Mouse (Mus musculus) embryonic facial prominence, embryonic 15.5 days (tissue): ENCODE measurements around the gene Rassf3. TPM values are rescaled to one million over a fixed set of nuclear protein-coding genes. Genes with fewer than 3 reads are reported as not detected.

Source experiments
- ATAC-seq: fragments of 200-750 bp; cut with Nextera tagmentation; 2 replicates; pipeline ENCODE4 v1.8.0; 2017; ENCODE audit warnings: low read depth, moderate TSS enrichment; ENCODE audit not compliant: insufficient number of reproducible peaks, low FRiP score, low TSS enrichment
- H3K27ac ChIP-seq: fragments of 300-500 bp; sonication (generic); replicated peaks from 2 replicates; pipeline ENCODE4 v1.5.1; 2015; ENCODE audit warnings: mild to moderate bottlenecking, inconsistent platforms
- H3K27me3 ChIP-seq: fragments of 300-500 bp; sonication (generic); 2 replicates; pipeline ENCODE4 v1.6.1; 2015; ENCODE audit warnings: inconsistent platforms
- H3K36me3 ChIP-seq: fragments of 300-500 bp; sonication (generic); 2 replicates; pipeline ENCODE4 v1.6.1; 2015; ENCODE audit warnings: mild to moderate bottlenecking, inconsistent platforms
- H3K4me1 ChIP-seq: fragments of 300-500 bp; sonication (generic); 2 replicates; pipeline ENCODE4 v1.6.1; 2015; ENCODE audit warnings: inconsistent platforms
- H3K4me2 ChIP-seq: fragments of 300-500 bp; sonication (generic); replicated peaks from 2 replicates; pipeline ENCODE4 v1.6.1; 2015; ENCODE audit warnings: mild to moderate bottlenecking, inconsistent platforms
- H3K4me3 ChIP-seq: fragments of 300-500 bp; sonication (generic); replicated peaks from 2 replicates; pipeline ENCODE4 v1.5.1; 2015; ENCODE audit warnings: mild to moderate bottlenecking, inconsistent platforms
- H3K9ac ChIP-seq: fragments of 300-500 bp; sonication (generic); 2 replicates; pipeline ENCODE4 v1.6.1; 2015; ENCODE audit warnings: inconsistent platforms
- H3K9me3 ChIP-seq: fragments of 300-500 bp; sonication (generic); replicated peaks from 2 replicates; pipeline ENCODE4 v1.6.1; 2016; ENCODE audit warnings: inconsistent platforms
- WGBS: fragments of 180-500 bp; shearing (Covaris S2); methylation state at CpG from one replicate; pipeline ENCODE4 v1.1.7; 2015; 5-methylcytosine and 5-hydroxymethylcytosine counted together
- polyA plus RNA-seq: library from polyadenylated mRNA; unstranded; fragments of >200 nt; fragmentation: Nextera tagmentation; extraction: Ambion mirVana; gene quantifications from 2 replicates; pipeline ENCODE4 v1.2.1, GENCODE M21; 2015

Gene Rassf3
- polyA plus RNA-seq, 1 experiment from 2014 or later = 20.3 TPM

DNA sequence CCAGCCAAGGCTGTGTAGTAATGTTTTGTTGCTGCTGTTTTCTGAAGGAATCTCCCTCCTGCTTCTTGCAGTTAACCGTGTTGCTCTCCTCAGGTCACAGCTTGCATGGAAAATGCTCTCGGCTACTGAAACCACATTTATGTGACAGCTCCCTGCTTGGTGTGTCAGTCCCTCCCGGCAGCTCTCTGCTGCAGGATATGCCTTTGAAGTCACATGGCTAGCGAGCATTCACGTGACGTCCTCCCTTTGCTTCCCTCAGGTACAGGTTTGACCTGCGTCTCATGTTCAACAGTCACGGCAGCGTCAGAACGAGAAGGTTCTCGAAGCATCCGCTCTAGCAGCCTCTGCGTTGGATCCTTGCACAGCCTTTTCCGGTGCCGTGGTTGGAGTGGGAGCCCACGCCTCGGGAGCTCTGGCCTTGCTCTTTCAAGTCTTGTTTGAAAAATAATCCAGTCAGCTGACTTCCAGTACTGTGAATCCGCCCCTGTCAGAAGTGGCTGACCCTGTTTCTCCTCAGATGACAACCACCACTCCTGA is 81.3 kb downstream of the Rassf3 start:
- no peak overlapping the region for H3K9ac ChIP-seq
- H3K36me3 ChIP-seq = peaks cover 62% of the 10 kb centered on the region
- H3K4me3 ChIP-seq = no peak overlapping the region
- H3K4me1 ChIP-seq = peaks cover 22% of the 10 kb centered on the region
- H3K27me3 ChIP-seq = no peaks in the 10 kb centered on the region
- WGBS = 58% methylated on average over 18 of the region's 18 CpGs
- H3K9me3 ChIP-seq = no peaks in the 10 kb centered on the region
- ATAC-seq = no peak
- H3K4me2 ChIP-seq = no peak overlapping the region; the same call in 1 of the 2 replicates
- peak overlapping the region; percentile 68 for H3K27ac ChIP-seq

- H3K27me3 ChIP-seq = no peaks in the 10 kb centered on the region
- no peak overlapping the region for H3K4me2 ChIP-seq
- H3K4me3 ChIP-seq = no peak overlapping the region
- no peak for ATAC-seq
- peak overlapping the region; percentile 68 for H3K27ac ChIP-seq
- H3K9me3 ChIP-seq = no peaks in the 10 kb centered on the region
- H3K36me3 ChIP-seq = peaks cover 68% of the 10 kb centered on the region
- H3K4me1 ChIP-seq = peaks cover 22% of the 10 kb centered on the region
- no peak overlapping the region for H3K9ac ChIP-seq
- WGBS = 57% methylated on average over 6 of the region's 6 CpGs
Observed at GRCm38 (mm10) chr10:121394270-121394669, 81.9 kb downstream of the Rassf3 start.

GRCm38 (mm10) chr10:121391901-121392300 is 84.2 kb downstream of the Rassf3 start:
- H3K27me3 ChIP-seq = no peaks in the 10 kb centered on the region
- H3K4me2 ChIP-seq = no peak overlapping the region
- no peak overlapping the region for H3K9ac ChIP-seq
- peaks cover 84% of the 10 kb centered on the region for H3K36me3 ChIP-seq
- WGBS = 93% methylated on average over 8 of the region's 8 CpGs
- no peak for ATAC-seq
- H3K27ac ChIP-seq = no peak overlapping the region
- peaks cover 24% of the 10 kb centered on the region for H3K4me1 ChIP-seq
- no peaks in the 10 kb centered on the region for H3K9me3 ChIP-seq
- H3K4me3 ChIP-seq = no peak overlapping the region

DNA sequence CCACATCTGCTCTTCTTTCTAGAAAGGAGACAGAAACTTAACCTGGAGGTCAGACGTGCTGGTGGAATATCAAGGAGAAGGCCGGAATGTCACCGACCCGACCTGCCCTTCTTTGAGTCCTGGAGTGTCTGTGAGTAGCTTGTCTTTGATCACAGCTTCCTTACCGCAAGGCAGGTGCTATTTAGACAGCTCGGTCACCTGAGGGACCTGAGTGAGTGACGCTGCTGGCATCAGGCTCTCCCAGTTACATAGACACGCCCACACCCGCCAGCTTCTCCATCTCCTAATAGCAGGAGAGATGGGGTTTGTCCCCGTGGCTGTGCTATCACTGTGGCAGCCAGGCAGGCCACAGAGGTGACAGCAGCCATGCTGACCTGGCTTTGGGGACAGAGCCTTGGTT is 85.5 kb downstream of the Rassf3 start:
- H3K9ac ChIP-seq = no peak overlapping the region
- H3K36me3 ChIP-seq = peaks cover 78% of the 10 kb centered on the region
- no peak overlapping the region for H3K4me3 ChIP-seq
- 67% methylated on average over 10 of the region's 10 CpGs for WGBS
- H3K9me3 ChIP-seq = no peaks in the 10 kb centered on the region
- H3K27me3 ChIP-seq = no peaks in the 10 kb centered on the region
- no peak overlapping the region for H3K27ac ChIP-seq
- ATAC-seq = no peak
- H3K4me2 ChIP-seq = no peak overlapping the region
- peaks cover 32% of the 10 kb centered on the region for H3K4me1 ChIP-seq

DNA sequence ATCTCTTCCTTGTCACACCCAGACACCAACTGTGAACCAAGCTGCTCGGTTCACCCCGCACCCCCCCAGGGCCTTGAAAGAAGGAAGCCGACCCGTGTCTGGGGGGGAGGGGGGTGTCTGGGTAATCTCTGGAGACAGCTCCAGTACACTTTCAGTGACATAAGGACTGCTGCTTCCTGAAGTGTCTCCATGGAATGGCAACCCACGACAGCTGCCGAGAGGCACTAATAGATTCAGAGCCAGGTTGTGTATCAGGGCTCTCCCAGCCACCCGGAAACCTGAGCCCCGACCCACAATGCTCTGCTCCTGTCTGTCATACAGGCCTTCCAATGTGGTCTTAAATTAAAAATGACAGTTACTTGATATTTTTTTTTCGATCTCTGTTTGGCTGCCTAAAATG is 89.8 kb downstream of the Rassf3 start:
- Histone ChIP-seq H3K27ac (peak overlapping the region; percentile 28; the same call in 1 of the 2 replicates), H3K9ac (no peak overlapping the region)

GRCm38 (mm10) chr10:121385695-121386094 is 90.5 kb downstream of the Rassf3 start:
- Histone ChIP-seq H3K27ac (0 out of 2 replicates have a peak overlapping the region, but pooled peaks have one; percentile 28), H3K4me2 (no peak overlapping the region)

More for the DNA sequence above, 89.8 kb downstream of the Rassf3 start:
- Histone ChIP-seq H3K4me1 (peaks cover 15% of the 10 kb centered on the region; the same call in 1 of the 2 replicates), H3K36me3 (peaks cover 83% of the 10 kb centered on the region), H3K9me3 (no peaks in the 10 kb centered on the region), H3K4me3 (no peak overlapping the region), H3K4me2 (no peak overlapping the region), H3K27me3 (no peaks in the 10 kb centered on the region)
- 14% methylated on average over 9 of the region's 9 CpGs for WGBS
- ATAC-seq = peak; percentile 77

DNA sequence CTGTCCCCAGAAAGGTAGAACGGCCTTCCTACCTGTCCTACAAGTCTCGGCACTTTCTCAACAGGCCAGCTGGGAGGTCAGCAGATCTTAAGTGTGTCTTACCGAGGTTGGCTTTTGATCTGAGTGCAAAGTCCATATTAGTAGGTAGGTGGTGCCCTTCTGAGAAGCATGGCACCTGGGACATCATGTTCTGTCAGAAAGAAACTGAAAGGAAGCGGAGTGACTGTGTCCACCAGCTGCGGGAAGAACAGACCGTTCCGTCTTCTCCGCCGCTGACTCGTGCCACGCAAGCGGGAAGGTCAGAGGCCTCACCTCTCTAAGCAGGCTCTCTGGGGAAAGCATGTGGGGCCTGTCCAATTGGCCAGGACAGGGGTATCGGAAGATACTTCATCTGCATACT is 91.4 kb downstream of the Rassf3 start:
- Histone ChIP-seq H3K9ac (no peak overlapping the region), H3K9me3 (no peaks in the 10 kb centered on the region), H3K27ac (no peak overlapping the region), H3K4me3 (no peak overlapping the region), H3K4me1 (peaks cover 15% of the 10 kb centered on the region; the same call in 1 of the 2 replicates), H3K4me2 (no peak overlapping the region), H3K27me3 (no peaks in the 10 kb centered on the region), H3K36me3 (peaks cover 81% of the 10 kb centered on the region)
- ATAC-seq = no peak
- WGBS = 92% methylated on average over 13 of the region's 13 CpGs

More at GRCm38 (mm10) chr10:121385695-121386094, 90.5 kb downstream of the Rassf3 start:
- no peak overlapping the region for H3K4me3 ChIP-seq
- no peaks in the 10 kb centered on the region for H3K27me3 ChIP-seq
- H3K36me3 ChIP-seq = peaks cover 83% of the 10 kb centered on the region
- H3K9me3 ChIP-seq = no peaks in the 10 kb centered on the region
- 92% methylated on average over 6 of the region's 6 CpGs for WGBS
- peaks cover 15% of the 10 kb centered on the region; the same call in 1 of the 2 replicates for H3K4me1 ChIP-seq
- no peak for ATAC-seq
- H3K9ac ChIP-seq = no peak overlapping the region

DNA sequence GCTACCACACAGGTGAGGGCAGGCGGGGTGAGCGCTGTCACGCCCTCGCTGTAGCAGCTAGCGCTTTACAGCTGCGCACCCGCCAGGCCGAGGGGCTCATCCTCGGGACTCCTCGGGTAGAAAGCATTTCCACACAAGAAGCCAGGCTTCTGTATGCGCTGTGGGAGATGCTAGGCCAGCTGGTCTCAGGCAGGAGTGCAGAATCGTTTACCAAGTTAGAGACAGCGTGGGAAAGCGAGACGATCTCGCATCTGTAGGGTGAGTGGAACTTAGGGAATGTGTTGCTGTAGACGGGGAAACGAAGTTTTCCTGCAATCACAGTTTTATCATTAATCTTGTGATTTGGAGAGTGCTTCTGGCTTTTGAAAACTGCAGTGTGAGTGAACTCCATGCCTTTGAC is 94.9 kb downstream of the Rassf3 start:
- Histone ChIP-seq H3K9ac (no peak overlapping the region), H3K9me3 (no peaks in the 10 kb centered on the region), H3K4me3 (no peak overlapping the region), H3K4me1 (peaks cover 14% of the 10 kb centered on the region), H3K36me3 (peaks cover 89% of the 10 kb centered on the region), H3K27ac (no peak overlapping the region), H3K4me2 (no peak overlapping the region), H3K27me3 (no peaks in the 10 kb centered on the region)
- WGBS = 92% methylated on average over 18 of the region's 18 CpGs
- ATAC-seq = no peak

GRCm38 (mm10) chr10:121379387-121379786 is 96.8 kb downstream of the Rassf3 start:
- Histone ChIP-seq H3K36me3 (peaks cover 83% of the 10 kb centered on the region), H3K9me3 (no peaks in the 10 kb centered on the region), H3K4me1 (peaks cover 5% of the 10 kb centered on the region; the same call in 1 of the 2 replicates), H3K9ac (no peak overlapping the region), H3K27me3 (no peaks in the 10 kb centered on the region), H3K27ac (no peak overlapping the region), H3K4me2 (no peak overlapping the region), H3K4me3 (no peak overlapping the region)
- no peak for ATAC-seq
- WGBS = over 99% methylated on average over 3 of the region's 3 CpGs

- no peak overlapping the region for H3K4me3 ChIP-seq
- no peaks in the 10 kb centered on the region for H3K9me3 ChIP-seq
- no peak overlapping the region for H3K9ac ChIP-seq
- no peak for ATAC-seq
- H3K27me3 ChIP-seq = no peaks in the 10 kb centered on the region
- H3K27ac ChIP-seq = 0 out of 2 replicates have a peak overlapping the region, but pooled peaks have one; percentile 7
- H3K4me2 ChIP-seq = no peak overlapping the region
- H3K36me3 ChIP-seq = peaks cover 62% of the 10 kb centered on the region
- H3K4me1 ChIP-seq = peaks cover 16% of the 10 kb centered on the region; the same call in 1 of the 2 replicates
- WGBS = 77% methylated on average over 24 of the region's 24 CpGs
Observed at GRCm38 (mm10) chr10:121376530-121377271, 99.4 kb downstream of the Rassf3 start.

DNA sequence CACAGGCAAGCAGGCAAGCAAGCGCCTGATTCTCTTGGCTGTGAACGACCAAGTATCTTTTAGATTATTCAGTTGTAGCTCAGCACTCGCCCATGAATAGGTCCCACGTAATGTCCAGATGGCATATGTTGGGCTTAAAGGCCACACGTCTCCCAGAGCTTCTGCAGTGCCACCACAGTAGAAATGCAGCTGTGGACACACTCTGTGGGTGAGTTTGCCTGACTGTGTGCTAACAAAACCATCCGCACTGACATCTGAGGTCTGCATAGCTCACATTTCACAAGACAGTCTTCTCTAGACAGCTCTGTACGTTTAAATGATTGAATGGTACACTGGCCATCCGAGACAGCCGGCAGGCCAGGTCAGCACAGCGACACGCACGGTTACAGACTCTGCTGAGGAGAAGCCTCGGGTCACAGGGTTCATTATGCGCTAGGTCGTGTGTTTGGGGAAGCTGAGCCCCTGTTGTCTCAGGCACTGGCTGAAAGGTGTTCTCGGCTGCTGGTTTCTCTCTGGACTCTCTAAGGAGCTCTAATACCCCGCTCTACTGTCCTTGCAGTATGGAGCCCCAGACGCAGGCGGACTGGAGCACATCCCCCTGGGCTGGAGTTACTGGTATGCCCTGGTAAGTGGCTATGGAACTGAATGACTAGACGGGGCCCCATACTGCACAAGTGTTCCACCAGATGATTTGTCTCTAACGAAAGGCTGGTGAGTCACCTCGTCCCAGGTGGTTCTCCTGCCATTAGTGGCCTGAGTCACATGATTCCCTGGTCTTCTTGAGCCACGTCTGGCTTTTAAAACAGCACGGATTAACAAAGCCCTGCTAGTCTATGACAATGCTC is 100.3 kb downstream of the Rassf3 start:
- WGBS = 75% methylated on average over 24 of the region's 24 CpGs
- ATAC-seq = no peak
- Histone ChIP-seq H3K27me3 (no peaks in the 10 kb centered on the region), H3K4me2 (no peak overlapping the region), H3K9me3 (no peaks in the 10 kb centered on the region), H3K27ac (no peak overlapping the region), H3K4me3 (no peak overlapping the region), H3K4me1 (peaks cover 16% of the 10 kb centered on the region; the same call in 1 of the 2 replicates), H3K9ac (no peak overlapping the region), H3K36me3 (peaks cover 60% of the 10 kb centered on the region)
